Mouse (Mus musculus): ENCODE measurements around the gene Ldlr. TPM values are rescaled to one million over a fixed set of nuclear protein-coding genes. Genes with fewer than 3 reads are reported as not detected.

Gene Ldlr
- total and polyA plus RNA-seq, 3 experiments = 69.1 to 90.6 TPM; not detected in 1

DNA sequence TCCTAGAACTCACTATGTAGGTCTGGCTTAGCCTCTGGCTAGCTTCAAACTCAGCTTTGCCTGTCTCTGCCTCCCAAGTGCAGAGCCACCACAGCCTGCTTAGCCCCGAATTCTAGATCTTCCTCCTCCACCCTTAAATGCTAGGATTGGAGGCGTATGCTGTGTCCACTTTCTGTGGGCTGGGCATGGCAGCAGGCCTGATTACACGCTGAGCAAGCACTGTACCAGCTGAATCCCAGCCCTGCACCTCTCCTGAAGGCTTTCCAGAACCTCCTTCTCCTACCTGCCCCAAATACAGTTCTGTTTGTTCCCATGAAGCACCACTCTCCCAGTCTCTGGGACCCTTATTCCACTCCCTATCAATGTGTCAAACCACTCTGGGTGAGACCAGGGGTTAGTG, 13.9 kb upstream of the Ldlr start:
- no peak for TF ChIP-seq ZC3H11A (IDR thresholded peaks at IDR 0.05; ENCODE audit: low read depth, low read length)
- no peak for TF ChIP-seq NELFE (IDR thresholded peaks at IDR 0.05; ENCODE audit: low read depth, low read length)
- no peak for TF ChIP-seq MEF2A (IDR thresholded peaks at IDR 0.05; ENCODE audit: extremely low read depth, insufficient replicate concordance, low read depth, low read length, poor library complexity, severe bottlenecking)
- TF ChIP-seq MAX (IDR thresholded peaks at IDR 0.05; ENCODE audit: low read length) = no peak
- TF ChIP-seq CHD2 (IDR thresholded peaks at IDR 0.05; ENCODE audit: low read length) = no peak
- TF ChIP-seq SMC3 (IDR thresholded peaks at IDR 0.05; ENCODE audit: low read depth, low read length) = no peak
- no peak for TF ChIP-seq USF1 (IDR thresholded peaks at IDR 0.05; ENCODE audit: low read depth, low read length)
- TF ChIP-seq BHLHE40 (IDR thresholded peaks at IDR 0.05; ENCODE audit: borderline replicate concordance, low read depth, low read length) = no peak
- no peak for TF ChIP-seq KAT2A (conservative IDR thresholded peaks at IDR 0.05; ENCODE audit: low read depth, low read length)
- TF ChIP-seq ELF1 (IDR thresholded peaks at IDR 0.05; ENCODE audit: low read depth, low read length) = no peak
- no peak for TF ChIP-seq GATA1 (IDR thresholded peaks at IDR 0.05; ENCODE audit: low read depth, low read length)
- TF ChIP-seq CHD1 (IDR thresholded peaks at IDR 0.05; ENCODE audit: low read depth, low read length) = no peak
- no peak for TF ChIP-seq ETS1 (IDR thresholded peaks at IDR 0.05; ENCODE audit: low read depth, low read length)
- TF ChIP-seq RAD21 (IDR thresholded peaks at IDR 0.05; ENCODE audit: low read depth, low read length) = no peak
- TF ChIP-seq POLR2A (IDR thresholded peaks at IDR 0.05; ENCODE audit: control insufficient read depth in 1 of 2, insufficient read depth in 1 of 2, low read depth in 1 of 2, low read length in 2 of 2, poor library complexity in 1 of 2) = no peak
- TF ChIP-seq TBP (IDR thresholded peaks at IDR 0.05; ENCODE audit: low read depth, low read length) = no peak
- TF ChIP-seq ZMIZ1 (IDR thresholded peaks at IDR 0.05; ENCODE audit: low read depth, low read length) = no peak
- TF ChIP-seq UBTF (IDR thresholded peaks at IDR 0.05; ENCODE audit: borderline replicate concordance, insufficient read depth, low read depth, low read length) = no peak
- Histone ChIP-seq H3K9me3 (replicated peaks; ENCODE audit: insufficient read depth, low read length) (no peaks in the 10 kb centered on the region), H3K4me3 (ENCODE audit: control insufficient read depth in 1 of 2, insufficient read depth in 1 of 2, low read depth in 2 of 2, low read length in 2 of 2) (no peak overlapping the region), H3K36me3 (ENCODE audit: control insufficient read depth in 1 of 2, insufficient read depth in 2 of 2, low read length in 2 of 2) (peaks cover 0 to 6% of the 10 kb centered on the region in 2 experiments; a peak in 2 of 4 replicates), H3K27me3 (ENCODE audit: control insufficient read depth in 1 of 2, insufficient read depth in 2 of 2, low read length in 2 of 2) (no peaks in the 10 kb centered on the region), H3K27ac (ENCODE audit: control insufficient read depth, low read depth, low read length) (no peak overlapping the region), H3K79me2 (ENCODE audit: control insufficient read depth, insufficient read depth, low read length, poor library complexity) (no peaks in the 10 kb centered on the region), H3K4me1 (ENCODE audit: control insufficient read depth in 1 of 2, insufficient read depth in 2 of 2, low read length in 2 of 2) (no peaks in the 10 kb centered on the region), H3K9ac (ENCODE audit: control insufficient read depth, low read depth, low read length, poor library complexity, severe bottlenecking) (no peak overlapping the region)
- no peak for DNase-seq (ENCODE audit: low read depth, low spot score)

DNA sequence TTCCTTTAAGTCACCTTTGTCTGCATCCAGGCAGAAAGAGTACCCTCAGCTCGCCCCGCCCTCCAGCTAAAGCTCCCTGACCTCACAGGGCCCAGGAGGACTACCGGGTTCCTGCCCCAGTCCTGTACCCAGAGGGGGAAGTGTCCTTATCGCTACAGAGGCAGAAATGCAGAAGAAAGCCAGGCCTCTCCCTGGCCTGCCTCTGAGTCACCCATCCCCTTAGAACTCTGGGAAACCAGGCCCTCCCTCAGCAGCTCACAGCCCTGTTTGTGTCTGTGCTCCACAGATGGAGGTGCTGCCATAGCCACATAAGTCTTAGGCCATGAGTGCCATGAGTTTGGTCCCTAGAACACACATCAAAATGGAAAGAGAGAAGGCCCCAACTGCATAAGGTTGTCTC, 8.0 kb upstream of the Ldlr start:
- H3K27me3 ChIP-seq (ENCODE audit: control insufficient read depth in 1 of 2, insufficient read depth in 2 of 2, low read length in 2 of 2) = no peaks in the 10 kb centered on the region
- peaks cover 0 to 30% of the 10 kb centered on the region in 2 experiments; a peak in 2 of 4 replicates for H3K36me3 ChIP-seq (ENCODE audit: control insufficient read depth in 1 of 2, insufficient read depth in 2 of 2, low read length in 2 of 2)
- peak overlapping the region; percentile 55 for H3K27ac ChIP-seq (ENCODE audit: control insufficient read depth, low read depth, low read length)
- 0 out of 2 replicates have a peak, but pooled peaks have one; percentile 62 for TF ChIP-seq POLR2AphosphoS5 (IDR thresholded peaks at IDR 0.05; ENCODE audit: borderline replicate concordance, low read depth, low read length)
- TF ChIP-seq MEF2A (IDR thresholded peaks at IDR 0.05; ENCODE audit: extremely low read depth, insufficient replicate concordance, low read depth, low read length, poor library complexity, severe bottlenecking) = no peak
- TF ChIP-seq TAL1 (IDR thresholded peaks at IDR 0.05; ENCODE audit: low read length) = peak; percentile 94
- TF ChIP-seq GABPA (IDR thresholded peaks at IDR 0.05; ENCODE audit: low read depth, low read length) = no peak
- no peak for TF ChIP-seq CTCF (IDR thresholded peaks at IDR 0.05 in 2 of 3, conservative IDR thresholded peaks at IDR 0.05 in 1 of 3; ENCODE audit: control insufficient read depth in 1 of 3, insufficient read depth in 1 of 3, low read depth in 2 of 3, low read length in 3 of 3, poor library complexity in 1 of 3, severe bottlenecking in 1 of 3)
- TF ChIP-seq MAX (IDR thresholded peaks at IDR 0.05; ENCODE audit: low read length) = no peak
- TF ChIP-seq POLR2A (IDR thresholded peaks at IDR 0.05; ENCODE audit: control insufficient read depth in 1 of 2, insufficient read depth in 1 of 2, low read depth in 1 of 2, low read length in 2 of 2, poor library complexity in 1 of 2) = peak in 1 of 2 experiments; percentile 90; a peak in 2 of 4 replicates
- TF ChIP-seq USF1 (IDR thresholded peaks at IDR 0.05; ENCODE audit: low read depth, low read length) = no peak
- peak; percentile 98 for TF ChIP-seq GATA1 (IDR thresholded peaks at IDR 0.05; ENCODE audit: low read depth, low read length)
- no peak for TF ChIP-seq NRF1 (IDR thresholded peaks at IDR 0.05; ENCODE audit: insufficient read depth, low read depth, low read length, poor library complexity, severe bottlenecking)
- TF ChIP-seq ETS1 (IDR thresholded peaks at IDR 0.05; ENCODE audit: low read depth, low read length) = no peak
- no peak for TF ChIP-seq ZNF384 (IDR thresholded peaks at IDR 0.05; ENCODE audit: low read depth, low read length)
- peak; percentile 90 for TF ChIP-seq TBP (IDR thresholded peaks at IDR 0.05; ENCODE audit: low read depth, low read length)
- TF ChIP-seq POLR2AphosphoS2 (IDR thresholded peaks at IDR 0.05; ENCODE audit: low read length) = no peak
- TF ChIP-seq NELFE (IDR thresholded peaks at IDR 0.05; ENCODE audit: low read depth, low read length) = no peak
- no peak for TF ChIP-seq MYC (IDR thresholded peaks at IDR 0.05; ENCODE audit: low read depth, low read length)
- no peak for TF ChIP-seq ZKSCAN1 (IDR thresholded peaks at IDR 0.05; ENCODE audit: low read depth, low read length)
- no peak for TF ChIP-seq JUND (IDR thresholded peaks at IDR 0.05; ENCODE audit: low read depth, low read length)
- TF ChIP-seq CHD2 (IDR thresholded peaks at IDR 0.05; ENCODE audit: low read length) = no peak
- peak; percentile 89 for TF ChIP-seq UBTF (IDR thresholded peaks at IDR 0.05; ENCODE audit: borderline replicate concordance, insufficient read depth, low read depth, low read length)
- no peak for TF ChIP-seq ELF1 (IDR thresholded peaks at IDR 0.05; ENCODE audit: low read depth, low read length)
- TF ChIP-seq RCOR1 (IDR thresholded peaks at IDR 0.05; ENCODE audit: low read depth, low read length) = no peak
- H3K9ac ChIP-seq (ENCODE audit: control insufficient read depth, low read depth, low read length, poor library complexity, severe bottlenecking) = peak overlapping the region; percentile 29
- H3K79me2 ChIP-seq (ENCODE audit: control insufficient read depth, insufficient read depth, low read length, poor library complexity) = no peaks in the 10 kb centered on the region
- H3K4me3 ChIP-seq (ENCODE audit: control insufficient read depth in 1 of 2, insufficient read depth in 1 of 2, low read depth in 2 of 2, low read length in 2 of 2) = peak overlapping the region; percentile 11 to 13
- DNase-seq (ENCODE audit: low read depth, low spot score) = peak; percentile 100
- peaks cover 18 to 37% of the 10 kb centered on the region in 2 experiments for H3K4me1 ChIP-seq (ENCODE audit: control insufficient read depth in 1 of 2, insufficient read depth in 2 of 2, low read length in 2 of 2)
- no peaks in the 10 kb centered on the region for H3K9me3 ChIP-seq (replicated peaks; ENCODE audit: insufficient read depth, low read length)

Measured in MEL (cell line).